ENCODE assay signal across 9 mouse cellular contexts in genomic region chr17:5804370-5805150, GRCm38 (mm10). TPM values are rescaled to one million over a fixed set of nuclear protein-coding genes. Genes with fewer than 3 reads are reported as not detected.
A peak's percentile ranks its signal among the peaks of the same experiment; 100 is the strongest.
DNase-seq lines count a peak whose midpoint lies in the region; ATAC-seq lines count a peak whose summit lies in the region.
"Had no signal": no experiment of that assay in that cellular context is flagged by ENCODE, and none has a peak within 500 bp of the region (broad histone marks: within the 10 kb centered on the region; RNA-seq: fewer than 3 reads in every experiment).

No protein-coding gene starts in this region.

- no peaks in the 10 kb centered on the region for H3K27me3 ChIP-seq in heart, embryonic 15.5 days
- no peaks in the 10 kb centered on the region for H3K27me3 ChIP-seq in heart, embryonic 11.5 days (ENCODE audit: control insufficient read depth, insufficient read depth, low read length)

- no peak overlapping the region for H3K4me3 ChIP-seq in heart, embryonic 15.5 days
- no peak overlapping the region for H3K4me3 ChIP-seq in heart, embryonic 11.5 days (ENCODE audit: low read depth, low read length)
- H3K4me3 ChIP-seq in brown adipose tissue, adult 24 weeks (ENCODE audit: insufficient read depth, low read depth, low read length): no peak overlapping the region

- peaks cover 7% of the 10 kb centered on the region; the same call in 1 of the 2 replicates for H3K4me1 ChIP-seq in heart, embryonic 15.5 days (replicated peaks)
- H3K4me1 ChIP-seq in heart, embryonic 11.5 days (ENCODE audit: control insufficient read depth, insufficient read depth, low read length): peaks cover 10% of the 10 kb centered on the region
- peaks cover 36% of the 10 kb centered on the region for H3K4me1 ChIP-seq in brown adipose tissue, adult 24 weeks (ENCODE audit: control insufficient read depth, insufficient read depth, insufficient read length, low read length)

- H3K9me3 ChIP-seq in heart, embryonic 15.5 days (replicated peaks): no peaks in the 10 kb centered on the region
- H3K9me3 ChIP-seq in heart, embryonic 11.5 days (replicated peaks; ENCODE audit: control insufficient read depth, low read length): no peaks in the 10 kb centered on the region

- ATAC-seq in heart, embryonic 15.5 days (replicated peaks; ENCODE audit: insufficient number of reproducible peaks, insufficient read depth, low FRiP score, low read depth): no peak
- no peak for ATAC-seq in heart, embryonic 11.5 days (replicated peaks; ENCODE audit: insufficient number of reproducible peaks, low FRiP score, low TSS enrichment)

- no peak overlapping the region for H3K9ac ChIP-seq in heart, embryonic 15.5 days
- H3K9ac ChIP-seq in heart, embryonic 11.5 days (ENCODE audit: low read depth, low read length): no peak overlapping the region
- H3K9ac ChIP-seq: liver, embryonic 14.5 days had no signal

- no peaks in the 10 kb centered on the region for H3K36me3 ChIP-seq in heart, embryonic 15.5 days
- no peaks in the 10 kb centered on the region for H3K36me3 ChIP-seq in heart, embryonic 11.5 days (ENCODE audit: control insufficient read depth, insufficient read depth, low read length)

- no peak overlapping the region for H3K4me2 ChIP-seq in heart, embryonic 15.5 days
- no peak overlapping the region for H3K4me2 ChIP-seq in heart, embryonic 11.5 days

- 63% methylated on average over 12 of the region's 12 CpGs for WGBS in heart, embryonic 15.5 days
- 78% methylated on average over 12 of the region's 12 CpGs for WGBS in heart, embryonic 11.5 days (ENCODE audit: insufficient replicate concordance)

- peak; percentile 76 to 83 for DNase-seq in B cell, adult 2 months
- DNase-seq in lung, postnatal 36 days: peak; percentile 70
- no peak for DNase-seq in cerebellum, adult 8-10 months
- no peak for DNase-seq in c-Kit-positive CD71-positive TER-119-positive erythroid progenitor cells, embryonic 14.5 days (ENCODE audit: low spot score)
- no peak for DNase-seq in thymus, postnatal 36 days

- H3K27ac ChIP-seq in heart, embryonic 15.5 days: peak overlapping the region; percentile 1; the same call in 1 of the 2 replicates
- no peak overlapping the region for H3K27ac ChIP-seq in heart, embryonic 11.5 days (ENCODE audit: low read depth, low read length)
- H3K27ac ChIP-seq in brown adipose tissue, adult 24 weeks (replicated peaks; ENCODE audit: low read depth, low read length): peak overlapping the region; percentile 90
- H3K27ac ChIP-seq: liver, embryonic 14.5 days had no signal

RNA-seq across cellular contexts. Expression of gene Snx9, which starts 36.6 kb away (rescaled TPM):
- 21.1 and 22.2 TPM in 2 replicates for polyA plus RNA-seq in heart, embryonic 15.5 days (2015; fragmentation: Nextera tagmentation; extraction: Ambion mirVana)
- polyA plus RNA-seq in heart, embryonic 11.5 days (2014; fragmentation: Nextera tagmentation; extraction: Ambion mirVana): 26.5 and 26.9 TPM in 2 replicates
- 45.2 and 49.4 TPM in 2 replicates for polyA plus RNA-seq in brown adipose tissue, adult 24 weeks (2012; ENCODE audit: insufficient read depth, insufficient read length, missing spikeins)

Comparison
In these comparisons a context has a peak if more than half of its experiments do, and no peak if none do; other contexts are left out.
1. DNase-seq: peak in B cell, adult 2 months (2 of 2) and lung, postnatal 36 days (single experiment); none in cerebellum, adult 8-10 months (single experiment), c-Kit-positive CD71-positive TER-119-positive erythroid progenitor cells, embryonic 14.5 days (single experiment) and thymus, postnatal 36 days (0 of 2).